In the genomic region with DNA sequence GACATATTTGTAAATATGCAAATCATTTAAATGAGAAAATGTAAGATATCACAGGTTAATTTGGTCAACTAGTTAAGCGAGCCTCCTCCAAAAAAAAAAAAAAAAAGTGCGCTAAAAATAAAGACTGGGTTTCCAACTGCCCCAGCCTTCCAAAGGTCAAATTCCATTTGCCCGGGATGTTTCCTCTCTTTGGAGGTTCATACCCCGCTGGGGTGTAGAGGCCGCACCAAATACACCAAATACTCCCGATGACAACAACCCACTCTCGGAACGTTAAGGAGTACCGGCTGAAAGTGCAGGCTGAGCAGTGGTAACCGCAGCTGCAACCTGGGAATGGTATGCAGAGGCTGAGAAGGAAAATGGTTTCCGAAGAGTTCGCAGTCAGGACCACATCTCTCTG, we compare ENCODE assay signal across 12 mouse cellular contexts. TPM values are rescaled to one million over a fixed set of nuclear protein-coding genes. Genes with fewer than 3 reads are reported as not detected.
DNase-seq lines count a peak whose midpoint lies in the region; ATAC-seq and TF ChIP-seq lines count a peak whose summit lies in the region.
"Had no signal": no experiment of that assay in that cellular context is flagged by ENCODE, and none has a peak within 500 bp of the region (broad histone marks: within the 10 kb centered on the region; RNA-seq: fewer than 3 reads in every experiment).

No protein-coding gene starts in this region.

- H3K4me2 ChIP-seq in hindbrain, embryonic 16.5 days (ENCODE audit: low read length): peak overlapping the region; percentile 48
- H3K4me2 ChIP-seq in midbrain, postnatal 0 days (ENCODE audit: low read depth, low read length, poor library complexity, severe bottlenecking): peak overlapping the region; percentile 8; the same call in 1 of the 2 replicates

- no peak overlapping the region for H3K9ac ChIP-seq in hindbrain, embryonic 16.5 days (ENCODE audit: low read depth, low read length)
- no peak overlapping the region for H3K9ac ChIP-seq in midbrain, postnatal 0 days (replicated peaks; ENCODE audit: low read length, poor library complexity, severe bottlenecking)

- H3K36me3 ChIP-seq in hindbrain, embryonic 16.5 days (ENCODE audit: control insufficient read depth, insufficient read depth, low read length): no peaks in the 10 kb centered on the region
- H3K36me3 ChIP-seq in midbrain, postnatal 0 days (ENCODE audit: insufficient read depth, low read length): no peaks in the 10 kb centered on the region

- no peaks in the 10 kb centered on the region for H3K27me3 ChIP-seq in hindbrain, embryonic 16.5 days (replicated peaks; ENCODE audit: control insufficient read depth, insufficient read depth, low read length)
- no peaks in the 10 kb centered on the region for H3K27me3 ChIP-seq in midbrain, postnatal 0 days (ENCODE audit: insufficient read depth, low read length)

- TF ChIP-seq CTCF in layer of hippocampus, adult 2 months (conservative IDR thresholded peaks at IDR 0.05): no peak
- no peak for TF ChIP-seq CTCF in midbrain, postnatal 0 days (IDR thresholded peaks at IDR 0.05)

- no peaks in the 10 kb centered on the region for H3K4me1 ChIP-seq in hindbrain, embryonic 16.5 days (ENCODE audit: control insufficient read depth, insufficient read depth, low read depth, low read length)
- no peaks in the 10 kb centered on the region for H3K4me1 ChIP-seq in midbrain, postnatal 0 days (ENCODE audit: insufficient read depth, low read length)

- H3K27ac ChIP-seq in layer of hippocampus, adult 2 months: peak overlapping the region; percentile 83
- H3K27ac ChIP-seq in hindbrain, embryonic 16.5 days (ENCODE audit: low read depth, low read length): no peak overlapping the region
- no peak overlapping the region for H3K27ac ChIP-seq in midbrain, postnatal 0 days (ENCODE audit: low read depth, low read length)

- 25% methylated on average over 12 of the region's 12 CpGs for WGBS in hindbrain, embryonic 16.5 days
- 29% methylated on average over 12 of the region's 12 CpGs for WGBS in midbrain, postnatal 0 days

- H3K9me3 ChIP-seq in hindbrain, embryonic 16.5 days (ENCODE audit: control insufficient read depth, low read length): no peaks in the 10 kb centered on the region
- no peaks in the 10 kb centered on the region for H3K9me3 ChIP-seq in midbrain, postnatal 0 days (ENCODE audit: low read length)

- no peak for ATAC-seq in hindbrain, embryonic 16.5 days
- no peak for ATAC-seq in midbrain, postnatal 0 days (ENCODE audit: low FRiP score)
- no peak for ATAC-seq in CD4-positive, CD25-positive, alpha-beta regulatory T cell, adult 4 months

- no peak overlapping the region for H3K4me3 ChIP-seq in layer of hippocampus, adult 2 months
- H3K4me3 ChIP-seq in hindbrain, embryonic 16.5 days (ENCODE audit: low read length): 0 out of 2 replicates have a peak overlapping the region, but pooled peaks have one; percentile 6
- no peak overlapping the region for H3K4me3 ChIP-seq in midbrain, postnatal 0 days (ENCODE audit: low read depth, low read length)

- peak; percentile 13 for DNase-seq in embryo, embryonic 11 days
- DNase-seq in embryo, embryonic 9.5 days (ENCODE audit: extremely low spot score): no peak
- DNase-seq in layer of hippocampus, adult 2 months (ENCODE audit: low spot score in 2 of 2): no peak
- no peak for DNase-seq in layer of hippocampus, adult 18-20 months (ENCODE audit: low spot score in 2 of 2)
- no peak for DNase-seq in midbrain, postnatal 0 days (ENCODE audit: low spot score)
- DNase-seq in adrenal gland, adult 2 months: no peak
- DNase-seq: cerebellum, adult 11-12 months; kidney, adult 18-20 months; lung, postnatal 10 days; thymus, postnatal 4 days had no signal

RNA-seq across cellular contexts. Expression of gene Ociad2, which starts 19.4 kb away (rescaled TPM):
- 100 to 1,000 TPM; 125 to 147 TPM for total RNA-seq in layer of hippocampus, adult 2 months (2021)
- 100 to 1,000 TPM; 124 to 136 TPM for total RNA-seq in layer of hippocampus, adult 18-20 months (2021)
- polyA plus RNA-seq in hindbrain, embryonic 16.5 days (2015; fragmentation: Nextera tagmentation; extraction: Ambion mirVana): 26.6 and 27.4 TPM in 2 replicates
- 11.3 and 15.2 TPM in 2 replicates for total RNA-seq in midbrain, postnatal 0 days (2014; rRNA removed)
- polyA plus RNA-seq in midbrain, postnatal 0 days (2015; fragmentation: Nextera tagmentation; extraction: Ambion mirVana): 27.5 and 30.0 TPM in 2 replicates
- total RNA-seq in adrenal gland, adult 2 months (2021): 10 to 100 TPM; 19.3 to 32.9 TPM
- polyA plus RNA-seq in adrenal gland, adult 2 months (2012; rRNA removed): 0.83 and 1.1 TPM in 2 replicates
- polyA plus RNA-seq in CD4-positive, CD25-positive, alpha-beta regulatory T cell, adult 4 months (2017; shearing (Covaris generic)): under 1 TPM; 0.80 to 0.96 TPM

RNA-seq across cellular contexts. Expression of gene Cwh43, which starts 45.6 kb away (rescaled TPM):
- under 1 TPM; 0.56 to 0.86 TPM for total RNA-seq in layer of hippocampus, adult 2 months (2021)
- under 1 TPM; 0.68 to 0.89 TPM for total RNA-seq in layer of hippocampus, adult 18-20 months (2021)
- polyA plus RNA-seq in hindbrain, embryonic 16.5 days (2015; fragmentation: Nextera tagmentation; extraction: Ambion mirVana): 0.44 and 0.46 TPM in 2 replicates
- total RNA-seq in midbrain, postnatal 0 days (2014; rRNA removed): 0.99 TPM in 1 of 2 replicates, not detected in the other
- polyA plus RNA-seq in midbrain, postnatal 0 days (2015; fragmentation: Nextera tagmentation; extraction: Ambion mirVana): 0.62 and 0.85 TPM in 2 replicates
- under 1 TPM in 1 of 2 experiments, not detected in 1; 0.14 TPM for total RNA-seq in adrenal gland, adult 2 months (2021)
- polyA plus RNA-seq in adrenal gland, adult 2 months (2012; rRNA removed): not detected in 2 replicates
- not detected for polyA plus RNA-seq in CD4-positive, CD25-positive, alpha-beta regulatory T cell, adult 4 months (2017; shearing (Covaris generic))
